Mouse (Mus musculus) ovary, postnatal 10 days (tissue): ENCODE data around the gene Zfp652.
A peak's percentile ranks its signal among the peaks of the same experiment; 100 is the strongest.

ENCODE experiments used
- DNase-seq: peaks from one replicate; pipeline ENCODE4 v3.0.0; 2022; ENCODE audit warnings: low spot score

Gene Zfp652

DNA sequence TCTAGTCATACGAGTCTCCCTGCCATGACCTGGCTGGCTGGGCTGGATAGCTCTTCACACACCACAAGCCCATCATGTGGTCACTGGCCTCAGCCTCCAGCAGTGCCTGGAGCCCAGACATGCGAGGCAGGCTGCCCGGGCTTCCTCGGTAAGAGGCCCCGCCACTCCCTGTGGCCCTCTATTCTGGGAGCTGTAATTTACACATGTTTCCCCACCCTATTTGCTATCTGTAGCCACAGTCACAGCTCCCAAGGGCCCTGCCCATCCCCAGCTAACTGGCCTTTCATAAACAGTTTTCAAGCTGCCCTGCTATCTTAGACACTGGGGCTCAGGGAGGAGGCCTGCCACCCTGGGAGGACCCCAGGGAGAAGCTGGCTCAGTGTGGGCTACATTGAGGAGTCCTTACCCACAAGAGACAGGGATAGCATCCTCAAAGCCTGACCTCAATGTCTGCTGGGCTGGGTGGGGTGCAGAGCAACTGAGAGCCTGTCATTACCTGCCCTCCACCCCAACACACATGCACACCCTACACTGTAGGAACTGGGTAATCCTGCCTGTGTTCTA, 96.1 kb downstream of the Zfp652 start:
- DNase-seq, result no peak

DNA sequence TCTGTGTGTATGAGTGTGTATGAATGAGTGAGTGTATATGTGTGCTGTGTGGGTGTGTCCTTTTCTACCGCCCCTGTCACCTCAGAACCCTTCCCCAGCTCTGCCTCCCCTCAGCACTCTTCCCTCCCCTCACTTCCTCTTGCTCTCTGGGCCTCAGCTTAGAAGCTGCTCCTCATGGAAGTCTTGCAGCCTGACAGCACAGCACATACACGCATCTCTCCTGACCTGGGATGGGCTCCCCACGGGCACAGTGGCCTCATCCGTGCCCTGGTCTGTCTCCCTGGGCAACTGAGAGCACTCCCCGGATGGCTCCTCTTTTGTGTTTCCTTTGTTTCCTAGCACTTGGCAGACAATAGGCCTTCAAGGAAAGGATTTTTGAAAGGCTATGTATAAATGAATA, 97.1 kb downstream of the Zfp652 start:
- no peak for DNase-seq

DNA sequence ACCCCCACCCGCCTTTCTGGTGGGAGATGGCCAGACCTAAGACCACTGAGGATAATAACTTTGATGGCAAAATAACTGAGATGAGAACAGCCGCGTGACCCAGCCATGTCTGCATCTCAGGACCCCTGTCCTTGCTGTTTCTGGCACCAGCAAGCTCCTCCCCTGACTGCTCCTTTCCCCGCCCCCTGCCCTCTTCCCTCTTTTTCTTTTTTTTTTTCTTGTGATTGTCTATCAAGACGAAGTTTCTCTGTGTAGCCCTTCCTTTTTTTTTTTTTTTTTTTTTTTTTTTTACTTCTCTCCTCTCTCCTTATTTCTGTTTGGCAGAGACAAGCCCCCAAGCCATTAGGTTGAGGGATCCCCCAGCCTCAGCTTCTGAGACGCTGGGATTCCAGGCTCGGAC, 98.4 kb downstream of the Zfp652 start:
- no peak for DNase-seq

DNA sequence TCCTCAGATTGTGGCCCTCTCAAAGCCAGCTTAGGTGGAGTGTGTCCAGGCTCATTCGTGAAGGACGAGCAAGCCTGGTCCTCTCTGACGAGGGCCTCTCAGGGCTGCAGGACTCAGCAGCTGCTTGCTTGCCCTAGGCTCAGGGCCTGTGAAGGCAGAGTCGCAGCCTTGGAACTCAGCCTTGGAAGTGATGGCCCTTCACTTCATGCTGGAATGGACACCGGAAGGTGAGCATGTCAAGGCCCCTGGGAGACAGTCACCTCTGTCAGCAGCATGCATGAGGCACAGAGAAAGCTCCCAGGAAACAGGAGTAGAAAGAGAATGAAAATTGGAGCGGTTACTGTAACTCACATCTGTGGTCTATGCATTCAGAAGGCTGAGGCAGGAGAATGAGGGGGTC, 99.3 kb downstream of the Zfp652 start:
- DNase-seq, result no peak

DNA sequence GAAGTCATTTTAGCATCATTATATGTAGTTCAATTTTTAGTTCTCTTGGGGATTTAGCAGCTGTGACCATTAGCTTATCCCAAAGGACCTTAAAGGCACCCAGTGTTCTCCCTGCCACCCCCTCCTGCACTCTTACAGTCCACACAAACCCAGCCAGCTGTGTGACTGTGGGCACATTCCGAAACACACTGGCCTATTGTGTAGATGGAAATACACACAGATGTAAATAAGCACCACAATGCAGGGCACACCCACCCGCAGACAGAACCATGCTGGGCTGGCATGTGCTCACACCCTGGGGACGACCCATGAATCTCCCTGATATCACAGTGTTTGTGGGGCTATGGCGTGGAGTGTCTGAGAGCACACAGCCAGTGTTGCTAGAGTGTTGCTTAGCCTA, 99.8 kb downstream of the Zfp652 start:
- DNase-seq, result no peak

DNA sequence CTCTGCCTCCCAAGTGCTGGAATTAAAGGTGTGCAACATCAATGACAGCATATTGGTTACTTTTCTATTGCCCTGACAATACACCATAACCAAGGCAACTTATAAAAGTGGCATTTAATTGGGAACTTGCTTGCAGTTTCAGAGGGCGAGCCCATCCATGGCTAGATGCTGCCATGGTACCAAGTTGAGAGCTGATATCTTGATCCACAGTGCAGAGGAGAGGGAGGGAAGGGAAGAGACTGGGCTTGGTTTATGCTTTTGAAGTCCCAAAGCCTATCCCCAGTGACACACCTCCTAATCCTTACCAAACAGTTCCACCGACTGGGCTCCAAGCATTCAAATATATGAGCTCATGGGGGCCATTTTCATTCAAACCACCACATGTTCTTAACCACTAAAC, 101.6 kb downstream of the Zfp652 start:
- no peak for DNase-seq

DNA sequence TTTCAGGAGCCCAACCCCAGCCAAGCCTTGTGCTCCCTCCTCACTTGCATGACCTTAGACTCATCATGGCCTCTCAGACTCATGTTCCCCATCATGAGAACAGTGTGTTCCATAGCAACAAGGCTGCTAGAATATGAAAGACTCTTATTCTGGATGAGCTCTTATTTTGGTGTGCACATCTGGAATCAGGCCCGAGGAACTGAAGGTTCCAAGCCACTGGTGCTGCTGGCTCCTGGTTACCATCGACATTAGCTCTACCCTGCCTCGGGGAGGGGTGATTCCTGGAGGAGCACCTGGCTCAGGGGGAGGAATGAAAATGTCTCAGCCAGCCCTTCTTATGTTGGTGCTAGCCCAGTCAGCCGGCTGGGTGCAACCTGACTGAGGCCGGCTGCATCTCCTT, 102.4 kb downstream of the Zfp652 start:
- DNase-seq, result no peak

DNA sequence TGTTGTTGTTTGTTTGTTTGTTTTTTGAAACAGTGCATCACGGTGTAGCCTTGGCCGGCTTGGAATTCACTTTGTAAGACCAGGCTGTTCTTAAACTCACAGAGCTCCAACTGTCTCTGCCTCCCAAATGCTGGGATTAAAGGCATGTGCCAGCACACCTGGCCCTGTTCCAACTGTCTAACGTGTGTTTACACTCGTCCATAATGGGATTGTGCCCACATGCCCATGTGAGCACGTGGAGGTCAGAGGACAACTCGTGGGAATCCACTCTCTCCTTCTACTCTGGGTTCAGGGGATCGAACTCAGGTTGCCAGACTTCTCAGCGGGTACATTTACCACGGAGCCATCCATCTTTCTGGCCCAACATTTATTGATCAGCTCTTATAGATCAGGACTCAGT, 102.9 kb downstream of the Zfp652 start:
- DNase-seq, result no peak

DNA sequence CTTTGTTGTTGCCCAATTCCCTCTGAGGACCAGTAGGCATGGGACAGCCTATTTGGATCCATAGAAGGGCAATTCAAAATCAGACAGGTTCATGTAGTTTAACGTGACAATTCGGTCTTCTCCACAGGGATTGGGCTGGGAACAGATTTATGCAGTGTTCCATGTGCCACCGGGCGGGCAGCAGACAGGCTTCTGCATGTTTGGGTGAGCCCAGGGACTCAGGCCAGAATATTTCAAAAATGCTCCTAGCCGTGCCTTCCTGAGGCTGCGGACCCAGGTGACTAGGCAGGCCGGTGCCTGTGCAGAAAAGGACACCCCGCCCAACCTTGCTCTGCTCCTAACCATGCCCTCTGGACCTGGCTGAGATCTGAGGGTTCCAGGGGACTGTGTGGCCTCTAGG, 106.7 kb downstream of the Zfp652 start:
- DNase-seq, result no peak

DNA sequence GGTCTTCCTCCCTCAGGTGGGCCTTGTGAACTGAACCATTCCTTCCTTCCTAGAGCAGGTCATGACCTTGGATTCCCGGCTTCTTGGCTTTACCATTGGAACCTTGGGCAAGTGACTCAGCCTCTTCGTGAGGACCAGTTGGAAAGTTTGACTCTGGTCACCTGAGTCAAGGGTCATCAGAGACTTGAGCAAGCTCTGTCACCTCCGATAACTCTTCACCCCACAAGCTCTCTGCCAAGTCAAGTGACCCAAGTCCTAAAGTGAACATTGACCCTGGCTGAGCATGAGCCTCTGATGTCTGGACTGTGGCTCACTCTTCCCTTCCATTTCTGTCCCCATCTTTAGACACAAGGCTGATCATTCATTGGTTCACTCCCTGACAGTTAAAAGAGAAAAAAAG, 109.0 kb downstream of the Zfp652 start:
- DNase-seq, result no peak

DNA sequence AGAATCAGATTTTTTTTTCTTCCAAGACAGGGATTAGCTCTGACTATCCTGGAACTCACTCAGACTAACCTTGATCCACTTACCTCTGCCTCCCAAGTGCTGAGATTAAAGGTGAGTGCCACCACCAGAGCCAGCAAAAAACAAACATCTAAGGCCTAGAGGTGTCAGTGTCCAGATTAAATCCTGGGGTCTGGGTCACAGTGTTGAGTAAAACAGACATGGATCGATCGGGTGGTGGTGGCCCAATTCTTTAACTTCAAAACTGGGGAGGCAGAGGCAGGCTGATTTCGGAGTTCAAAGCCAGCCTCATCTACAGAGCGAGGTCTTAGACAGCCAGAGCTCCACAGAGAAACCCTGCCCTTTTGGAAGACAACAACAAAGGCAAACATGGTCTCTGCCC, 110.0 kb downstream of the Zfp652 start:
- no peak for DNase-seq

DNA sequence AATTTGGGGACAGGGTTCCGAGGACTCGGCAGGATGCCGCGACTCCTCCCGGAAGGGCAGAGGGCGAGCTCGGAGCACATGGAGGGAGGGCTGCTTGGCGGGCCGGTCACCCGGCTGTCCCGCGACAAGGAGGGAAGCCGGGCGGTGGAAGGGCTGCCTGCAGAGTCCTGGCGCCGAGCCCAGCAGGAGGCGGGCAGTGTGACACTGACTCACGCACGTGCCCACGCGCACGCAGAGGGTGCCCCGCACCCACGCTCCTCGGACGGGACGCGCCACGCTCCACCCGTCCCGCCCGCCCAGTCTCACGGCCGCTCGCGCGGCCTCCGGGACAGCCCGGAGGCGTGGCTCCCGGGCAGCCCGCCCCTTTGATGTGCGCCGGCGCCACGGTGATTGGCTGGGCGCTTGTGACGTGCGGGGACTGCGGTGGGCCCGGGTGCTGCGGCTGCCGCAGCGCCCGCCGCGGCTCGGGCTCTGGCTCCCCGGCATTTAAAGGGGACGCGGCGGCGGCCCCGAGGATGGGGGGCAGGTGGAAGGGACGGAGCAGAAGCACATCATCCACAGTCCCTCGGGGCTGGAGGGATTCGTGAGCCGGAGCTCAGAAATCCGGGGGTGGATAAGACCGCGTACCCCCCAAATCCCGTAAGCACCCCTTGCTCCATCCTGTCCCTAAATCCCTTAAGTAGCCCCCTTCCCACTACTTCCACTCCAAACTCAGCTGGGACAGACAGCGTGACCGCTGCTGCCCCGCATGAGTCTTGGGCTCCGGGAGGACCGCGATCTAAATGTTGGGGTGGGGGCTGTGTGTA, 111.8 kb downstream of the Zfp652 start, which contains the start of gene Phospho1:
Gene Phospho1 (plus strand): TSS at position 429 of the 806 bp plus-strand sequence.
- peak; percentile 77 for DNase-seq

DNA sequence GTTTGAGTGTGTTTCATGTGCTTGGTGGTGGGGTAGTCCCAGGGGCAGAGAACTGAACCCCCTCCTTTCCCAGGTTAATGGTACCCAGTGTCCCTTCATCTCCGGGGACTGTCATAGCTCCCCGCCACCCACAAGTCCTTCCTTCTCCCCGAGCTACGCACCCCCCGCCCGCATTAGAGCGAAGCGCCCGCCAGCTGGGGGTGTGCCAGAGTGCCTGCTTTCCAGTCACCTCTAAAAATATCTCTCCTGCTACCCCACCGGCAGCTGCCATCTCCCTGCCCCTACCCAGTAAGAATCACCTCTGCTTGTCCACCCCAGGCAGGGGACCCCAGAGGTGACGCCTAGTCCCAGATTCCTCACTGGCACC, 112.4 kb downstream of the Zfp652 start:
- no peak for DNase-seq

DNA sequence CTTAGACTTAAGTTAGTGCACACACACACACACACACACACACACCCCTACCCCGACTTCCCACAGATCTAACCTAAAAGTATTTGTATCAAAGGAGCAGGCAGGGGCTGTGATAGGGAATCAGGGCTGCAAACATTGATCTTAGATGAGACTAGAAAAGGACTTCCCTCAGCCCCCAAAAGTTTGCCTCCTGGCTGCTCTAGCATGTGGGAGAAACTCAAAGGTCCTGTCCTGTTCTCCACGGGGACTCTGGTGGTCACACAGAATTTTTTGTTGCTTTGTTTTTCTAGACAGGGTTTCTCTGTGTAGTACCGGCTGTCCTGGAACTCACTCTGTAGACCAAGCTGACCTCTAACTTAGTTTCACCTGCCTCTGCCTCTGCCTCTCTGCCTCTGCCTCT, 113.2 kb downstream of the Zfp652 start:
- DNase-seq, result no peak

DNA sequence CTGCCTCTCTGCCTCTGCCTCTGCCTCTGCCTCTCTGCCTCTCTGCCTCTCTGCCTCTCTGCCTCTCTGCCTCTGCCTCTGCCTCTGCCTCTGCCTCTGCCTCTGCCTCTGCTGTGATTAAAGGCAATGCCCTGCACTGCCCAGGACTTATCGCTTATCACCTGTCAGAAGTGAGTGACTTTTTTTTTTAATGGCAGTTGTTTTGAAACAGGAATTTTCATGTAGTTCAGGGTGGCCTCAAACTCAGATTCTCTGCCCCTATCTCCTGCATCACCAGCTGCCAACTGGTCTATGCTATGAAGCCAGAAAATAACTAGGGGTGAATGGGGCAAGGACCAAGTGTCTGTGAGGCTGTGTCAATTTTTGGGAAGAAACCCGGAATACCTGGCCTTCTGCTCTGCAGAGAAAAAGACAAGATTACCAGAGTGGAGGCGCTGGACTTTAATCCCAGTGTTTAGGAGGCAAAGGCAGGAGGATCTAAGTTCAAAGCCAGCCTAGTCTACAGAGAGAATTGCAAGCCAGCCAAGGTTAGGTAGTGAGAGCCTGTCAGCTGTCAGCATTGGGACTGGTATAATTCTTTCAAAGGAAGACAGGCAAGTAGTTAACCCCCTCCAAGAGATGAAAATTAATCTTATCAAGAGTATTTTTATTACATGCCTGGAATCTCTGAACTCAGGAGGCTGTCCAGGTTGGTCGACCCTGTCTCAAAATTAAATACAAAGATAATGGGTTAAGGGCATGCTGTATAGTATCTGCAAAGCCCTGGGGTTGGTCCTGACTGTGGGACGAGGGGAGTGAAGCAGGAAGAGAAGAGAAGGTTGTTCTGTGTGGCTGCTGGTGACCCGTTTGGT, 114.1 kb downstream of the Zfp652 start:
- DNase-seq, result no peak

DNA sequence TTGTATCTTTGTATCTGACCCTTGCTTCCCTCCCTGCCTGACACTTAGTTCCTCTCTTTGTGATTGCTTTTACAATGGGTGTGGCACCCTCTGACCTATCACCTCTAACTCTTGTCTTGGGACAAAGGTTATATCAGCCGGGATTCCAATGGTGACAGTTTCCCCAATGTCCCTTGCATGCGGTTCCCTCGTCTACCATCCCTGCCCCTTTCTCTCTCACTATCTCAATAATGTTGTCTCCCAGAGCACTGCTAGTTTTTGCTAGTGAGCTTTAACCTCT, 114.6 kb downstream of the Zfp652 start:
- no peak for DNase-seq

DNA sequence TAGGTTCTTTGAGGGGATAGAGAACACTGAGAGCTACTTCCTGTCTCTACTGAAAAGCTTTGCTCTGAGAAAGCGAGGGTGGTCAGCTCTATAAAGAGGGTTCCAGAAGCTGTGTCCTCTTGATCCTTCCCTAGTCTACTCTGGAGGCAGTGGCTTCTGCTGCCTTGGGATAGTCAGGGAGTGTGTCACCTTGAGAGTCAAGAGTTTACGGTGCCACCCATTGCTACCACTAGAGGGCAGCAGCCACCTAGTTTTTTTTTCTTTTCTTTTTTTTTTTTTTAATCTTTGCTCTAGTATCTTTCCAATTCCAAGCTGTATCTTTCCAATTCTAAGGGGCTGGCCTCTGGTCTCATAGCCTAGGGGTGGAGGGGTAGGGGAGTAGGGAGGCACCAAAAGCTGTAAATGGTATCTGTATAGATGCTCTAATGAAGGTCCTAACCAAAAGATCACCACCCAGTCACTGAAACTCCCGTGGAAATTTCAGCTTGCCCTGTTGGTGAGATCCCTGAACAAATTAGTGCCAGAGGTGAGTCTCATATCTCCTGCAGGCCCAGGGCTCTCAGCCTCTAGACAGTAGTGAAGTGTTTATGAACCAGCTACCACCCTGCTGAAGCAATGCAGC, 115.1 kb downstream of the Zfp652 start:
- DNase-seq, result no peak

DNA sequence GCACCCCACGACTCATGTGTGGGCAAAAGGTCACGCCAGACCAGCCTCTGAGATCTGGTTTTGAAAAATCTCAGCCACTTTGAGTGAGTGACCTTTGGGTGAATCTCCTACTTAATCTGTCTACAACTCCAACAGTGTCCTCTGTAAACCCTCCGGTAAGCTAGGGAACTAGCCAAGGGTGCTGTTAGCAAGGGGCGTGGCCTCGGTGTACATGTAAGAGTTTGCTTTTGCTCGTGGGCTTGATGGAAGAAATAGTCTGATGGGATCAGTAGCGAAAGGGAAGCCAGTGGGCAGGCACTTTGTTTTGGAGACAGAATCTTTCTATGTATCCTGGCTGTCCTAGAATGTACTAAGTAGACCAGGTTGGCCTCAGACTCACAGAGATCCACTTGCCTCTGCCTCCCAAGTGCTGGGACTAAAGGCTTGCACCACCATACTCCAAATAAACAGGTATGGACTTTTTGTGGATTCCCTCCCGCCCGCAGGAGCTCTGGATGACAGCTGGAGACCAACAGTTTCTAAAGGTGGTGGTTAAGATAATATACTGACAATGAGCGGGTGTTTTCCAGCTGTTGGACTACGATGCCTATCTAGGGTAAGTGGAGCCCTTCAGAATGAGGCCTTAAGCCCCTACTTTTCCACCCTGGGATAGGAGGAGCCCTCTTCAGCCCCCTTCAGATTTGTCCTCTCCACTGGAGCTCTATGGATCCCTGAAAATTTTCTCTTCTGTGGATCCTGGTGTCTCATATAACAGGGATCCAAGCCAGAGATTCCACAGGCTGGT, 115.9 kb downstream of the Zfp652 start:
- DNase-seq, result no peak

DNA sequence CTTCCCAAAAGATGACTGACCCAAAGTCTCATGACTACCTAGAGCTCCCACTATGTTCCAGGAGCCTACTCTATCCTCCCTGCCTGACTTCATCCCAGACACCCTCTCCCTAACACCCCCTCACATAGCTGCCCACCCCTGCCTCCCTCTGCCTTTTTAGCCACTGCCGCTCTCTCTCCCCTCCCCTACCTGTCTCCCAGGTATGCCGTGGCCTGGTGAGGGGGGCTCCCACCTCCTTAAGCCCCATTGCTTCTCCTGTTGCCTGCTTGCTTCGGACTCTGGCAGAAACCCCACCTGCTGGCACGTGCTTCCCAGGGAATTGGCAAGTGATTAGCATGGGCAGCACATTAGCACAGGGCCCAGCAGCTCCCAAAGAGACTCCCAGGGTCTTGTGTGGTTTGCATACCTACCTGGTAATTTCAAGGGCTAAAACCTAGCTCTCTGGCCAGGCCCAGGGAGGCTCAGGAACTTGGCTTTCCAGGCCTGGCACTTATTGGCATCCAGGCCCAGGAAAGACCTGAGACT, 117.1 kb downstream of the Zfp652 start:
- no peak for DNase-seq

DNA sequence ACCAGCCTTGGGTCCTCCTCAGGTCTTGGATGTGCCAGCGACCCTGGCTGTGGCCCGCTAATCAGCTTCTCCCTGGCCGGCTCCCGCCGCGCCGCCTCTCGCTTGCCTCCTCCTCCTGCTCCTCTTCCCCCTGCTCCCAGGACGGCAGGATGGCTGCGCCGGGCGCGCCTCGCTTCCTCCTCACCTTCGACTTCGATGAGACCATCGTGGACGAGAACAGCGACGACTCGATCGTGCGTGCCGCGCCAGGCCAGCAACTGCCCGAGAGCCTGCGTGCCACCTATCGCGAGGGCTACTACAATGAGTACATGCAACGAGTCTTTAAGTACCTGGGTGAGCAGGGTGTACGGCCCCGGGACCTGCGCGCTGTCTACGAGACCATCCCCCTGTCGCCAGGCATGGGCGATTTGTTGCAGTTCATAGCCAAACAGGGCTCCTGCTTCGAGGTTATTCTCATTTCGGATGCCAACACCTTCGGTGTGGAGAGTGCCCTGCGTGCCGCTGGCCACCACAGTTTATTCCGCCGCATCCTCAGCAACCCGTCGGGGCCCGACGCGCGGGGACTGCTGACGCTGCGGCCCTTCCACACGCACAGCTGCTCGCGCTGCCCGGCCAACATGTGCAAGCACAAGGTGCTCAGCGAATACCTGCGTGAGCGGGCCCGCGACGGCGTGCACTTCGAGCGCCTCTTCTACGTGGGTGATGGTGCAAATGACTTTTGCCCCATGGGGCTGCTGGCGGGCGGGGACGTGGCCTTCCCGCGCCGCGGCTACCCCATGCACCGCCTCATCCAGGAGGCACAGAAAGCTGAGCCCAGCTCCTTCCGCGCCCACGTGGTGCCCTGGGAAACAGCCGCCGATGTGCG, 118.2 kb downstream of the Zfp652 start:
- no peak for DNase-seq

DNA sequence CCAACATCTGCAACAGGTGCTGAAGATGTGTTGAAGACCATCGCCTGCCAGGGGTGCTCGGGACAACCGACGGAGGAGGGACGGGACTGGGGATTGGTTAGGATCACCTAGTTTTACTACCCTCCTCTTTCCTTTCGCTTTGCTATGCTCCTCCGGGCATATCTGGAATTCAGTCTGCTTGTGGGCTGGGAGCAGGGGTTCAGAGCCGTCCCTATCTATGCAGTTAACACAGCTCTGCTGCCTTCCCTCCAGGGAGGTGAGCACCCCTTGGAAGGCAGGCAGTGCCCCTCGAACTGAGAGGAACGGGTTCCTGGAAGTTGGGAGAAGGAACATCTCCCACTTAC, 118.8 kb downstream of the Zfp652 start:
- DNase-seq, result no peak
